Mouse (Mus musculus) left cerebral cortex, adult 2 months (tissue): ENCODE measurements around the gene Ppip5k1. TPM values are rescaled to one million over a fixed set of nuclear protein-coding genes. Genes with fewer than 3 reads are reported as not detected.
"Not testable (repeated sequence)": the region's sequence is repeated elsewhere in the genome, so short reads cannot be mapped to it uniquely, and the experiment has no call there.

Source experiments
- DNase-seq, 2 experiments: peaks; one replicate each; pipeline ENCODE4 v3.0.0; 2021 to 2022; ENCODE audit warnings: low spot score in 2 of 2, mixed read lengths in 1 of 2; ENCODE audit errors: extremely low spot score in 1 of 2
- H3K27ac ChIP-seq: fragments of 200-600 bp; 2 replicates; pipeline ENCODE4 v1.8.1; 2022
- H3K4me3 ChIP-seq: fragments of 200-600 bp; 2 replicates; pipeline ENCODE4 v1.8.1; 2022
- CTCF ChIP-seq: fragments of 200-600 bp; IDR thresholded peaks from 2 replicates; pipeline ENCODE4 v1.8.1; 2022; ENCODE audit warnings: antibody characterized with exemption, mild to moderate bottlenecking, moderate library complexity
- intact Hi-C: fragments of 180-260 bp; cut with DNase I; formaldehyde crosslinking; loops from one replicate; pipeline ENCODE4 v1.15.1; 2025
- long read RNA-seq, 2 experiments: library from polyadenylated mRNA; stranded (forward); transcript quantifications; one replicate each; pipeline ENCODE4 v2.0.0; 2021; ENCODE audit warnings: borderline mapping rate in 2 of 2
- total RNA-seq, 2 experiments: library from RNA; stranded (reverse); gene quantifications; 2 replicates each; pipeline ENCODE4 v1.2.3; 2021

Ppip5k1 gene
- total RNA-seq, result 100 to 1,000 TPM; 134 to 136 TPM
- long read RNA-seq, experiment 1, full-length matches to known transcripts, result 7 of 61 reads
- long read RNA-seq, experiment 1, partial matches to known transcripts, result 20 of 61 reads
- long read RNA-seq, experiment 1, other reads (novel, unspliced or antisense), result 34 of 61 reads
- long read RNA-seq, experiment 2, full-length matches to known transcripts, result 8 of 48 reads
- long read RNA-seq, experiment 2, partial matches to known transcripts, result 7 of 48 reads
- long read RNA-seq, experiment 2, other reads (novel, unspliced or antisense), result 33 of 48 reads

DNA sequence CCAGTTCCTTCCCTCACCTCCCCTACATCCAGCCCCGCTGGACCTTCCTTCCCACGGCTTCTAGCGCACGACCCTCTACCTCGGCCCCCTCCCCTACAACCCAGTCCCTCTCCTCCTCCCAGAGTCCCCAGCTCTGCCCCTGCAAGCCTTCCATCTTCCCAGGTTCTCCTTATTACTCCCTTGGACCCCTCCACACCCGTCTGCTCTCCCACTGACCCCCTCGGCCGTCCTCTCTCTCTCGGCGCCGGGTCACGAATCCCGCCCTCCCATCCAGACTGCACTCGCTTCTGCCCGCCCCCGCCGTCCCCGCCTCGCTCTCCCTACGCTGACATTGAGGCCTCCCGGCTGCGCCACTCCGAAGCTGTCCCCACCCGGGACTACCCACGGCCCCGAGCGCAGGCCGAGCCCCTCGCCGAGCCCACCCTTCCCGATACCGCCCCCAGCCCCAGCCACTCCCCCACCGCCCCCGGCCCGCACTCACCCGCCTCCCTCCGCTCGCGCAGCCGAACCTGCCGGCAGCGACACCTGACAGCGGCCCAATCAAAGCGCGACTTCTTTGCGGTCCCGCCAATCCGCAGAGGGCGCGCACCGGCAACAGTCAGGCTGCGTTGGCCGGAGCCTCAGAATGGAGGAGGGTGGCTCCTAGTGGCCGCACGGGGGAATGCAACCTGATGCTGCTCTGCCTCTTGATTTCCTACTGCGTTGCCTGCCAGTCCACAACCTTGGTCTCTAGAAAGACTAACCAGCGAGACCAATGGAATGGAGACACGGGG lies at the start of gene Ppip5k1:
Ppip5k1 (minus strand) TSS at position 577 of the 773 bp plus-strand sequence.
- TF ChIP-seq CTCF, result peak; percentile 92
- intact Hi-C loops, result loop anchor here (2.0 kb wide), 1 partner anchor 60 kb away; no protein-coding TSS in a partner anchor
- Histone ChIP-seq H3K4me3 (peak within 1 kb of the TSS; percentile 70), H3K27ac (peak within 1 kb of the TSS; percentile 96)
- peak; percentile 98 to 99 for DNase-seq

DNA sequence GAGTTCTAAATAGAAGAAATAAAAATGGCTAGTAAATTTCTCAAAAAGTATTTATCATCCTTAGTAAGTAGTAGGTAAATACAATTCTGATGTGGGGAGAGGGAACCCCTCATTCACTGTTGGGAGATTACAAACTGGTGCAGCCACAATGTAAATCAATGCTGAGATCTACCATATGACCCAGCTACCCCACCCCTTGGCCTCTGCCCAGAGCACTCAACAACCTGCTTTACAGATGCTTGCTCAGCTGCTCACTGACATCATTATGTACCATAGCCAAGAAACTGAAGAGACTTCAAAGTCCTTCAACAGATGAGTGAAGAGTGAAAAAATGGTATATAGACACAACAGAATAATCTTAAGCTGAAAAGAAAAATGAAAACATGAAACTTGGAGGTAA lies 48.1 kb upstream of the Ppip5k1 start:
- no peak overlapping the region for H3K4me3 ChIP-seq
- TF ChIP-seq CTCF, result no peak
- no peak for DNase-seq
- intact Hi-C loops, result no loop called here
- H3K27ac ChIP-seq, result no peak overlapping the region

DNA sequence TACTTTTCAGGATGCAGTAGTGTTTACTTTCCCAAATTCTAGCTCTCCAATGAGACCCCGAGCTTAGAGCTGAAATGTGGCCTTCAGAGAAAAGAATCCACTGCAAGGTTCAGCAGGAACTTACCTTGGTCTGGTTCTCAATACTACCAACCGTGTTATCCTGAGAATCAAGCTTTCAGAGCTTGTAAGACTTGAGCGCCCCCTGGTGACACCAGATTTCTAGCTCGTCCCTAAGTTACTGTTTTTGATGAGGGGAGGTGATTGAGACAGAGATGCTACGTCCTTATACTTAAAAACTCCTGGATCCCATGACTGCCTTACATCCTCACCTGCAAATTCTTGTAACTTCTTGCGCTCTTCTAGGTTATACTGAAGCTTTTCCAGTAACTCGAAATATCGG lies 41.4 kb upstream of the Ppip5k1 start:
- intact Hi-C loops, result loop anchor here (5.0 to 10.0 kb wide), 3 partner anchors 34 to 352 kb away; partner anchors contain the start of genes Tubgcp4 and Zscan29
- Histone ChIP-seq H3K27ac (no peak overlapping the region), H3K4me3 (no peak overlapping the region)
- DNase-seq, result peak; percentile 81 to 87
- peak; percentile 80 for TF ChIP-seq CTCF

DNA sequence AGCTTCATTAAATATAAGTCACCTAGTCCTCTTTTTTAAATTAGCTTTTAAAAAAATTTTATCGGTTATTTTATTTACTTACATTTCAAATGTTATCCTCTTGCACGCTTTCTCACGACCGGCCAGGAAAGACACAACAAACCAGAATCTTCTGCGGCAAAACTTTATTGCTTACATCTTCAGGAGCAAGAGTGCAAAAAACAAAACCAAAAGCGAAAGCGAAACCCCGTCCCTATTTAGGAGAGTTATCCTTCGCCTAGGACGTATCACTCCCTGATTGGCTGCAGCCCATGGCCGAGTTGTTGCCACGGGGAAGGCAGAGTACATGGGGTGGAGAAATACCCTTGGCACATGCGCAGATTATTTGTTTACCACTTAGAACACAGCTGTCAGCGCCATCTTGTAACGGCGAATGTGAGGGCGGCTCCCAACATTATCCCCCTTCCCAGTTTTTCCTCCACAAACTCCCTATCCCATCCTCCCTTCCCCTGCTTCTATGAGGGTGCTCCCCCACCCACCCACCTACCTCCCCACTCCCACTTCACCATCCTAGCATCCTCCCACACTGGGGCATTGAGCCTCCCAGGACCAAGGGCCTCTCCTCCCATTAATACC lies 31.9 kb upstream of the Ppip5k1 start, which contains the start of gene Strc:
Strc (minus strand) TSS at position 208 of the 615 bp plus-strand sequence.
- DNase-seq, H3K4me3 ChIP-seq, intact Hi-C loops, H3K27ac ChIP-seq: not testable (repeated sequence)

DNA sequence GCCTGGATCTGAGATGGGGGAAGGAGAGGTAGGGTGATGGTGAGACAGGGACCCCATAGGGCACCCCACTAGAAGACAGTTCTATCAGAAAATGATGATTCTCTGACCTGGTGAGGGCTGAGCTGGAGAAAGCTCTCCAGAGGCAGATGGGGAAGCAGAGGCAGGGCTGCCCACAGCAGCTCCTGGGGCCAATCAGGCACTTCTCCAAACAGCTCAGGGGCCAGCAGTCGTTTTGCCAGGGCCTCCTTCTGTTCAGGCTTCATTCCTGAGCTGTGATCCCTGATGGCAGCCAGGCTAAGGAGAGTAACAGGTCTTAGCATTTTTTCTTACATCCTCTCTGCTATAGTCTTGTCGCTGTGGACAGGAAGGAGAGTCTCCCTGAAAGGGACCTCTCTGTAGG lies 19.6 kb upstream of the Ppip5k1 start:
- DNase-seq, result no peak
- no peak overlapping the region for H3K4me3 ChIP-seq
- H3K27ac ChIP-seq, result no peak overlapping the region
- intact Hi-C loops, result no loop called here
- TF ChIP-seq CTCF, result no peak

DNA sequence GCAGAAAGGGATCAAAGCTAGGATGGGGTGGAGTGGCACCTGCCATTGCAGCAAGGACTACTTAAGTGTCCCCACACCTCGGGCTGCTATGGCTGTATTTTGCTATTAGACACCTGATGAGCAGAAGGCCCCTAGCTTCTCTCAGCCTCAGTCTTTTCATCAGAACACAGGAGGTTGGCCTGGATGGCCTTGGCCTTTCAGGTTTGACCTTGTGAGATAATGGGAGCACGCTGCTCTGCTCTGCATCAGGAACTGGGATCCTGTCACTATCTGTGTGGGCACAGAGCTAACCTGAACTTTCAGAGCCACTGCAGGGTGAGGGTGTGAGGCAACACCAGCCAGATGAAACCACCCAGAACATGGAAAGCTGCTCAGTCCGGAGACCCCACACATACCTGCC lies 17.1 kb upstream of the Ppip5k1 start:
- no peak for DNase-seq
- Histone ChIP-seq H3K4me3 (no peak overlapping the region), H3K27ac (no peak overlapping the region)
- intact Hi-C loops, result no loop called here
- no peak for TF ChIP-seq CTCF

DNA sequence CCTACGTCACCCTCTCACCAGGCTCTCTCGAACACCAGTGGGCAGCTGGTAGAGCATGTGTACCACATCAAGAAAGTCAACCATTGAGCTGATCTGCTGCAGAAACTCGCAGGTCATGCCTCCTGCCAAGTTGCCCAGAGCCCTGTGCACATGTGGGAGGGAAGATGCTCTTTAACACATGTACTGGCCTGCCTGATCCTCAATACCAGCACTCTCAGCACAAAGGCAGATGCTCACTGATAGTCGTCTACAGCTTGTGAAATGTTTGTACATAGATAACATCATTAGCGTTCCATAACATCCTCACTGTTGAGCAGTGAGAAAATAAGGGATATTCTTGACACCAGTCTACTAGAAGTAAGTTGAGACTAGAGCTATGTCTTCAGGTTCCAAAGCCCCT lies 15.7 kb upstream of the Ppip5k1 start:
- no peak for DNase-seq
- Histone ChIP-seq H3K4me3 (no peak overlapping the region), H3K27ac (no peak overlapping the region)
- intact Hi-C loops, result no loop called here
- TF ChIP-seq CTCF, result no peak

DNA sequence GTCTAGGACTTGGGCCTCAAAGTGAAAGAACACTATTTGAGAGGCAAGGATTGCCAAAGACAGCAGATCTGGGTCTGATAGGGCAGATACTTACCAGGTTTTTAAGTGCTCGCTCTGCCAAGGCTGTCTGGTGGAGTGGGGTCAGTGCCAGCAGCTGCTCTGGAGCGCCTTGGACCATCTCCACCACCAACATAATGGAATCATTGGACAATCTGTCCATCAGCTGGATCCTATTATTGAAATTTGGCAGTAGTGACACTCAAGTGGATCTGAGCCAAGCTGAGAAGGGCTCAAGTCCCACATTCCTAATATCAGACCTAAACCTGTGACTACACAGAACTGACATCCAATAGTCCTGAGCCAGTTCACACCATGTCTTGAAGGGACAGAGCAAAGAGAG lies 13.6 kb upstream of the Ppip5k1 start:
- intact Hi-C loops, result no loop called here
- TF ChIP-seq CTCF, result no peak
- no peak for DNase-seq
- no peak overlapping the region for H3K27ac ChIP-seq
- H3K4me3 ChIP-seq, result no peak overlapping the region

DNA sequence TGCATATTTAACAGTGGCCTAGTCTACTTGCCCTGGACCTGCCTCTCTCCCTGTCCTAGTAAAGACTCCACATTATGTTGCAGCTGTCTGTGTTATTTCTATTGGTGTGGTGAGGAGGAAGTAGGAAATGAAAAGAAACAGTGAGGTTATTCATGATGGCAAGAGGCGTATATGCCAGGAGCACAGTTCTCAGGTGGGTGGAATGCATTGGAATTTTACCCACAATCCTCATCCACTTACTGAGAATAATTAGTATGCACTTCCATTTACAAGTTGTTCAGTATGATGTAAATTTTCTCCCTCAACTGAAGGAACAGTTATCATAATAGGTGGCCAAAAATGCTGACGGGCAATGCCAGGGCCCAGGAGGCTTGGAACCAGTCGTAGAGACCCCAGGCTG lies 8.5 kb upstream of the Ppip5k1 start:
- no peak for TF ChIP-seq CTCF
- no peak overlapping the region for H3K27ac ChIP-seq
- intact Hi-C loops, result loop anchor here (5.0 kb wide), 1 partner anchor 34 kb away; no protein-coding TSS in a partner anchor
- H3K4me3 ChIP-seq, result no peak overlapping the region
- DNase-seq, result no peak

DNA sequence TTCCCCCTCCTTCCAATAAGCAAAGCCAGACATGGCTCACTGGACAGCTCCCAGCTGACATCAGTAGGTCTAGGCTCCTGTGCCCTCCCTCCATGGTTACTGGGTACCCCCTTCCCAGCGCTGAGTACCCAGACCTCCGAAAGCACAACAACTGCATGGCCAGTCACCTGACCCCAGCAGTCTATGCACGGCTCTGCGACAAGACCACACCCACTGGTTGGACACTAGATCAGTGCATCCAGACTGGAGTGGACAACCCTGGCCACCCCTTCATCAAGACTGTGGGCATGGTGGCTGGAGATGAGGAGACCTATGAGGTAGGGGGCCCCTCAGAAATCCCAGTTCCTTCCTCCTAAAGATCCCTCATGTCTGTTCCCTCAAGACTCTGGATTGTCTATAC lies 4.3 kb upstream of the Ppip5k1 start:
- Histone ChIP-seq H3K4me3 (peak overlapping the region; percentile 68), H3K27ac (no peak overlapping the region; the same call in 1 of the 2 replicates)
- intact Hi-C loops, result no loop called here
- no peak for TF ChIP-seq CTCF
- DNase-seq, result no peak

DNA sequence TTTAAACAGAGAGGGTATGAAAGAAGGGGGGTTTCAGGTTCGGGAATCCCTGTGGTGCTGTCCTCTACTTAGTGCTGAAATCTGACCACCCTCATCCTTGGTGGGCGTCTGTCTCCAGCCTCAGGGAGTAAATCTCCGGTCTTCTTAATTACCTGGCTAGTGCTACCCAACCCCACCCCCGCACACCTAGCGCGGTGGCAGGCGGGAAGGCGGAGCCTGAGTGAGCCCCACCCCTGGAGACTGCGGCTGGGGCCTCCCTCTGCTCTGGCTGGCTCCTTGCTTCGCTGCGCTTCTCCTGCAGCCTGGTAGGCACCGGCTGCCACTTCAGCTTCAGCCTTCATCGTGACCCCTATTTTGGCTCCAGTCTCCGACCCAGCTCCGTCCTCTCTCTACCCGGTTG lies 3.2 kb upstream of the Ppip5k1 start:
- Histone ChIP-seq H3K27ac (peak overlapping the region; percentile 92), H3K4me3 (peak overlapping the region; percentile 68)
- DNase-seq, result peak; percentile 86 to 89
- intact Hi-C loops, result no loop called here
- no peak for TF ChIP-seq CTCF

DNA sequence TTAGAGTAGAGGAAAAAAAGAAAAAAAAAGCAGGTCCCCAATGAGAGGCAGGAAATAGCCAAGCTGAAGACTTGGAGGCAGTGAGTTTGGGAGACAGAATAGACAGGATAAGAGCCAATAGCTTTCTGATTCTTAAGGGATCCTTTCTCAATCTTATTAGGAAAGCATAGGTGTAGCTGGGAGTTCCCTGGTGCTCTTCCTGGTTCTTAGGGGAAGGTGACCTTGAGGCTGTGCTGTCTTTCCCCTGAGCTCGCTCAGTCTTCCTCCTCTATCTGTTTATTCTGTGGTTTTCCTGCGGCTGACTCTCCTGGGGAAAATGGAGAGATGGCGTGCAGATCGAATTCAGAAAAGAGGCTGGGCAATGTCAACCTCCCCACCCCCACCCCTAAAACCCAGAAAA lies 2.8 kb upstream of the Ppip5k1 start:
- intact Hi-C loops, result no loop called here
- DNase-seq, result no peak
- peak overlapping the region; percentile 92 for H3K27ac ChIP-seq
- TF ChIP-seq CTCF, result no peak
- H3K4me3 ChIP-seq, result peak overlapping the region; percentile 68
